Mouse (Mus musculus) layer of hippocampus, adult 11-12 months (tissue): ENCODE data around the gene Mpc2.

ENCODE experiments used
- DNase-seq: peaks from one replicate; pipeline ENCODE4 v3.0.0; 2022; ENCODE audit warnings: low spot score

The Mpc2 gene

DNA sequence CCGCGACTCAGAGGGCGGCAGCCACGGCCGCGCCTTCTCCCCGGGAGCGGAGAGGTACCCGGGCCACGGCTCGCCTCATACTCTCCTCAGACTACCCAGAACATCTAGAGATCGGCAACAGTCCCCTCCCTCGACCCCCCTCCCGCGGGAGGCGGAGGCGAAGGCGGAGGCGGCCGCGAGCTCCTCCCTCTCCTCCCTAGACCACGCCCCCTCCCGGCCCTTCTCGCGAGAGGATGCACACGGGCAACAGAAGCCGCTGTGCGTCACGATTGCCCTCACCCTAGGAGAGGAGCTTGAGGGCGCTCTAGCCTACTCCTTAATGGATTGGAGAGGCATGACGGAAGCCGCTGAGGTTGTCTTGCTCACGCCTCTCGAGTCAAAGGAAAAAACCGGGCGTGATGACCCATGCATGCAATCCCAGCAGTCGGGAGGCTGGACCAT, at the start of gene Mpc2, which contains the start of gene Dcaf6:
Gene Mpc2, plus strand, starts transcription at position 278 of the 441 bp plus-strand sequence.
Gene Dcaf6, minus strand, starts transcription at position 116 of the 441 bp plus-strand sequence.
- peak; percentile 99 for DNase-seq

DNA sequence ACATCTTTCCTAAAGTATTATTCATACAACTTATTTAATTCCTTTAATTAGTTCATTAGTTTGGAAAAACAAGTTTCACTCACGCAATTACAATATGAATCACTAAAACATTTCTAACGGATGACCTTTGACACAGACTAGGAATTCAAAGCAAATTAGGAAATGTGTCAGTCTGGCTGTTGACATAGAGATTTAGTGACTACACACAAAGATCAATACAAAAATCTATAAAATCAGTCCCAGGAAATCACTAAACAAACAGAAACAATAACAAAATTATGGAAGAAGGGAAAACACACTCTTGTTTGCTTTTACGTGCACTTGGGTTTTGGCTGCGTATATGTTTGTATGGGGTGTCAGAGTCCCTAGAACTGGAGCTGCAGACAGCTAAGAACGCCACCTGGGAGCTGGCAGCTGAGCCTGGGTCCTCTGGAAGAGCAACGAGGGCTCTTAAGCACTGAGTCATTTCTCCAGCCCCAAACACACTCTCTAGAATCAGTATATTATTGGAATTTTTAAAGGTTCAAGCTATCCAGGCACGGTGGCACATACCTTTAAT, 39.0 kb upstream of the Mpc2 start:
- no peak for DNase-seq

DNA sequence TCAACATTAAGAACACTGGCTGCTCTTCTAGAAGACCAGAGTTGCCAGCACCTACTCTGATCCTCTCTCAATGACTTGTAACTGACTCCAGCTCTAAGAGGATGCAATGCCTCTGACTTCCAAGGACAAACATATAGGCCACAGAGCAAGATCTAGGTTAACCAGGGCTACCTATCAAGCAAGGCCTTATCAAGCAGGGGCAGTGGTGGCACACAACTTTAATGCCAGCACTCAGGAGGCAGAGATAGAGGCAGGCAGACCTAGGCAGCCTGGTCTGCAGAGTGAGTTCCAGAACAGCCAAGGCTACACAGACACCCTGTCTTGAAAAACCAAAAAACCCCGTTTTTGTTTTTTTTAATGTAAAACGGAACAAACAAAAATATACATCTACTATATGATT, 34.2 kb upstream of the Mpc2 start:
- no peak for DNase-seq

DNA sequence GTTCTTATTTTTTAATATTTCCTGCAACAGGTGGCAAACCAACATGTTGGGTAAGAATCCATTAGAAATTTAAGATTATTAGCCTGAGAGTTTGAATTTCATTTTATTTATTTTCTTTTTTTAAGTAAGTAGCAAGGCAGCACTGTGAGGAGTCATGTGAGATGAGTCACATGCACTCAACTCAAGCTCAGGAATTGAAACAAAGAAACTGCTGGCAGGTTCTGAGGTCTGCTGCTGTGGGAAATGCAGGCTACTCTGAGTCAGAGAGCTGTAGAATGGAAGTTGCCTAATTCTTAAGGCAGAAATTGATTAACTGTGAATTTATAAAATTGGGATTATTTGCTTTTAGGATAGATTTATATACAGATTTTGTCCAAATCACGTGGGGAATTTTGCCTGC, 27.6 kb upstream of the Mpc2 start:
- no peak for DNase-seq

DNA sequence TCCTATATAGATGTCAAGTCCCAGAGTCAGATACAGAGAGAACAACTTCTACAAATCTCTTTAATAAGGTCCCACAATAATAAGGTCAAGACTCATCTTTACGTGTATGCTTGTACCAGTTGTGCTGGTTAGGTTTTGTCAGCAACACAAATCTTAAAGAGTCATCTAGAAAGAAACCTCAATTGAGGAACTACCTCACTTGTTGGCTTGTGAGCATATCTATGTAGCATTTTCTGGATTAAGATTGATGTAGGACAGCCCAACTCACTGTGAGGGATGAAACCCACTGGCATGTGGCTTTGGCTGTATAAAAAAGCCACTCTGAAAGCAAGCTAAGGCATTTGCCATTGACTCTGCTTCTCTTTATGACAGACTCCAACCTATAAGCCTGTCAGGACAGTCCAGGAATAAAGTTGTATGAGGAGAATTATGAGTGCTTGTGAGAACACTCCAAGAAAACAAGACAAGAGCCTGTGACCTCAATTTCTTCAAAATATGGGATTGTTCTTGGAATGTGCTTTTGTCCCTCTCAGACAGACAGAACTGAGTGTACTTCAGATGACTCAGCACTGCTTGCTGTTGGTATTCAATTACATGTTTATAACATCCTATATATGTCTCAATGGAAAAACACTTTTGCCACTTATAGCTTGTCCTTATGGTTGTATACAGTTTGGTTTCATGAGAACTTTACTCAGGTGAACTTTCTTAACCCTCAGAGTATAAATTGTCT, 22.0 kb upstream of the Mpc2 start:
- DNase-seq, result no peak

DNA sequence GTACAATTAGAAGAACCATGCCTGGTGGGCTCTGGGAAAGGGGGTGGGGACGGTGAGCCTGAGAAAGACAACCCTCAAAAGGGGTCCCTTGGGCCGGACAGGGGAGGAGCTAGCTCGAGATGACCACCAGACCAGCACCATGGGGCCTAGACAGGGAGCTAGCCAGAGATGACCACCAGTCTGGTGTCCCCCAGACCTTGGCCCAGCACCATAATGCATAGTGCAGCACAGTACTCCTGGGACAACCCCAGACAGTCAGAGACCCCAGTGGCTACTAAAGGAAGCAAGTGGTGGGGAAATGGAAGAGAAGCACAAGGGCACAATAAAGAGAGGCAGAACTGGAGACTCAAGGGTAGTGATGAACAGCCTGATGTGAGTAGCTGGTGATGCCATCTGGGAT, 19.6 kb upstream of the Mpc2 start:
- DNase-seq, result no peak

DNA sequence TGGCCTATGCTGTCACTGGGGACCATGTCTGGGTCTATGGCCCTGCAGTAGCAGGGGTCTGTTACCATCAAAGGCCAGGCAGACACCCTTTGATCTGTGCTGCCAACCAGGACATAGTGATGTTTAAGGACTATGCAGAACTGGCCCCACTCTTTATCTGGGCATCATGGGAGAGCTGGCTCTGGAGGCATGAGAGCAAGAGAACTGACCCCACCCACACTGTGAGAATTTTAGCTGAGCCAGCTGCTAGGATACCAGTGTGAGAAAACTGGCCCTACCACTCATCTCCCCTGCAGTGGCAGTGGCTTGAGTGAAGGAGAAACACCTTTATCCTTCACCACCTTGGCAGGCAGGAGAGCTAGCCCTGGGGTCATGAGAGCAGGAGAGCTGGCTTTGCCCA, 19.2 kb upstream of the Mpc2 start:
- no peak for DNase-seq

DNA sequence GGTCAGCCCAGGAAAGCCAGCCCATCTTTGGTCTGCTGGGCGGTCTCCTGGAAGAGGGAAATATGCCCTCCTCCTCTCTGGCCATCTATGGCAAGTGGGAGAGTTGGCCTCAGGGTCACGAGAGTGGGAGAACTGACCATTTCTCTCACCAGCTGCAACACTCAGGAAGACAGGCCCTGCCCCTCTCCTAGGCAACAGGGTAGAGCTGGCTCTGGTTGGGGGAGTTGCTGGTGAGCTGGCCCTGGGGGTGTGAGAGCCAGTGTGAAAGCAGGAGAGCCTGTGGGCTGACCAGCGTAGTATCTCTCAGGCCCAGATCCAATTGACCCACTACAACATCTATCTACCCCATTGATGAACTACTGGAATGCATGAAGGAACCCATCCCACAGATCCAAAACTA, 18.7 kb upstream of the Mpc2 start:
- no peak for DNase-seq

DNA sequence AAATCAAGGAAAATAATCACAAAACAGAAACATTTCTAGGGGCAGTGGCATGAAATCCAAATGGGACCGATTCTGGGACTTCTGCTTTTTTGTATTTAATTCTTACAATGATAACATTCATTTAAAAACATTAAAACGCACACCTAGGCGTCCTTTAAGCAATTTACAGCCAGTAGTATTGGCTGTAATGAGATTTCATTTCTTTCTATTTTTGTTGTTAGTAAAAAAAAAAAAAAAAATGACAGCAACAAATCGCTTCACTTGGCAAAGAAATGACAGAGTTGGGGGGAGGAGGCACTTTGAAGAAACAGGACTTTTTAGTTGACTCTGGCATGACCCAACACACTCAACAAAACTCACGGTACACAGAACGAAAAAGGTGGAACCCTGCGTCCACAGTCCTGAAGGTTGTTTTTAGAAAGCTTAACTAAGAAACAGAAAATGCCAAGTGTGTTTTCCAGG, 1.4 kb upstream of the Mpc2 start:
- no peak for DNase-seq

DNA sequence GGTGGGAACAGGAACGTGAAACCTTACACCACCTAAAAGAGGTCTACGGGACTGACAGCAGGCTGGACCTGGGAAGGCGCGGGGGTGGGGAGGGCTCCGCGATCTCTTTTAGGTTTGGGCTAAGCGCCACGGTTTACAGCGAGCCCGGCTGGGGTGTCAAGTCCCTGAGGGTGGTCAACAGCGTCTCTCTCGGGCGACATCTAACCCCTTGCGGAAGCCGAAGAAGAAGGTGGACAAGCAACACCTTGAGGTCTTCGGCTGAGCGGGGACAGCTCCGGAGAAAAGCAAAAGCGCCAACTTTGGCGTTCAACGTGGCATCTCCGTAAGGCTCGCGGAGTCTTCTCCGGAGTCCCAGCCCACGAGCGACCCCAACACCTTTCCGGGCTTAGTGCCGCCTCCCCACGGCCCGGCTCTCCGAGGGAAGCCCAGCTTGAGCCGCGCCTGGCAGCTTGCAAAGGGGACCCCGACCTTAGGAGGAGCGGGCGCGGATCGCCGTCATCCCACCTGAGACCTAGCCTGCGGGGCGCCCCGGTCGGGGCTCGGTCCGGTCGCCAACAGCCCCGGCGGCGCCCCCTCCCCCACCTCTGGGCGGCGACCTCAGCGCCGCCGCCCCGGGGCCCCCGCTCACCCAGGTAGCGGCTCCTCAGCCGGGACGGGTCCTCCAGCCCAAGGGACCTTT, 795 bp upstream of the Mpc2 start:
- peak; percentile 51 for DNase-seq

DNA sequence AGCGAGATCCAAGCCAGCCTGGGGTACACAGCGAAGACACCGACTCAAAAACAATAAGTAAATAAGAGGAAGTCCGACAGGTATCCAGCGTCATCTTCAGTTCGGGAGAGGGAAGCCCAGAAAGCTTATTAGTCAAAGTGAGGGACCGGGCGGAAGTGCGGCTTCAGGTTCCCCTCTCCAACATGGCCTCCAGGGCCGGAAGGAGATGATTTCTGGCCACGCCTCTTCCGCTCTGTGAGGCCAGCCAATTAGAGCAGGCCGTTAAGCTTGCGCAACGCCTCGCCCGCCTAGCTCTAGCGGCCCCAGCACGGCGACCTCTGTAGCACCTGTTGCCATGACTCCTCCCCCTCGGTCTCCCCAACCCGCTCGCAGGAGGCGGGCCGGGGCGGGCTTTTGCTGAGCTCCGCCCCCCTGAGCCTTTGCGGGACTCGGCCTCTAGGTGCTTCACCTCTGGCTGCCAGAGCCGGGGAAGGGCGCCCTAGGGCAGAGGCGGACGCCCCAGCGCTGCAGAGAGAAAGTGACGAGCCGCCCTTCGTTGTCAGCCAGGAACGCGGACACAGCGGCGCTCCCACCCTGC, 452 bp downstream of the Mpc2 start:
- peak; percentile 99 for DNase-seq

DNA sequence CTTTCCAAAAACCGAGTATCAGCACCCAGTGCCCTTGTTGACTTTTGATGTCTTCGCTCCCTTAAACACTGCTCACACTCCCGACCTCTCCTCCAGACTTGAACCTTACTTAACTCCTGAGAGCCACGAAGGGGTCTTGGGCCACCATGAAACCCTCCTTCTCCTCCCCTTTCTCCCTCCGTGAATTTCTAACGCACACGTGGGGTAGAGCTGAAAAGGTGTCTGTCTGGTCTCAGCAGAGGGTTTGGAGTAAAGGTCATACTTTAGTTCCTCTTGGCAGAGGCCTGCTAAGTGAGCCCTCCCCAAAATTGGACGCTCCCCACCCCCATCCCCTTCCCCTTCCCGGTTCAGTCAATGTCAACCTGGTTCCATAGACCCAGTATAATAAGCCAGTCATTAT, 1.2 kb downstream of the Mpc2 start:
- no peak for DNase-seq

DNA sequence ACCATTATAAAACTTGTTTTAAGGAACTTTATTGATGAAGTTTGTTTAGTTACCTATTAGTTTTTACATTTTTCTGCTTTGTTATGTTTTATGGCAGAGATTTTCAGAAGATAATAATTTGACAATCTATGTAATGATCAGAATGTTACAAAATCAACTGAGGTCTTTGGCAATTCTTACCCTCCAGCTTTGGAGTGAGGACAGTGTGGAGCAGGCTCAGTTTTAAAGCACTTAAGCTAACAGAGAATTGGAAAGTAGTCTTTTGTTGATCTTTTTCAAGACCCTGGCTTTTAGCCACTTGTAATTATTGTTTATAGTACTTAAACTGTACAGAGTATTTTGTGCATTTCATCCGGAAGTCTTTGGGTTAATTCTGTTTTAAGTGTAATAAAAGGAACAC, 2.4 kb downstream of the Mpc2 start:
- no peak for DNase-seq

DNA sequence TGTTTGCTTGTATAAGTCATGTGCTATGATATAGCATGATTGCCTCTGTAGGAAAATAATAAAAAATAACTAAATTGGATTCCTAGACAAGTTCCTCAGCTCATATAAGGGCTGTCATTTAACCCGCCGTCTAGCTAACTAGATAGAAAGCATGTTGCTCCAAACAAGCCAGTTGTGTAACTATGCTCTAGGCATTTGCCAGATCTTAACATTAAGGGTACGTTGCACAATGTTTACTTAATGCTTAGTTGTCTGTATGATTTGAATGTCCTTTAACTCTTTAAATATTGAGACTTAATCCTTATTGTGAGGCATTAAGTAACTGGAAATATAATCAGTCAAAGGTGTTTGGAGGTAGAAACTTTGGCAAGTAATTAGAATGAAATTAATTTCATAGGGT, 4.1 kb downstream of the Mpc2 start:
- no peak for DNase-seq

DNA sequence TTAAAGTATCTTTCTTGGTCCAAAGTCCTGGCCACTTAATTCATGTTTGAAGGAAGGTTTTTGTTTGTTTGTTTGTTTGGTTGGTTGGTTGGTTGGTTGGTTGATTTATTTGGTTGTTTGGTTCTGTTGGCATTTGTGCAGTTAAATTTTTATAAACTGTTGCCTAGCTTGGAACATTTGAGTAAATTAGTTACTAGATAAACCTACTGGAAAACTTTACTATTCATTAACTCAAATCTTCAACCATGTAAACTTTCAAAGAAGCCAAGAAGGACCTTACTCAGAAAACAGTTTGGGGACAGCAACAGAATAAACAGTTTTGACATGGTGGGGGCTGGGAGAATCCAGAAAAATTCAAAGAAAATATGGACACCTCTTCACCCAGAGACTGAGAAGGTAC, 8.5 kb downstream of the Mpc2 start:
- DNase-seq, result no peak

DNA sequence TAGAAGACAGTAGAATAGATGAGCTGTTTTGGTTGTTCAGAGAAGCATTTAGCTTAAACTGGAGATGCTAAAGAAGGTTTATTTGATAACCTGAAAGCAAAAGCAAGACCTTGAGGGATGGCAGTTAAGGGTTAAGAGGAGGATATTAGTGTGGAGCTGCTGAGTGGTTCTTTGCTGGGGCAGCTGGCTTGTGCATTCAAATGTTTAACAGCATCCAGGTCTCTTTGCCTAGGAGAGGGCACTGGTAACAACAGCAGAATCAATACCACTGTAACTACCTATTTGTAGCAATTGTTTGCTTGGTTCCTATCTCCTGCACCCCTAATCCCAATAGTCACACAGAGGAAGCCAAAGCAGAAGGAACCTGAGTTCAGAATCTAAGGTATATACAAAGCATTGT, 9.3 kb downstream of the Mpc2 start:
- no peak for DNase-seq

DNA sequence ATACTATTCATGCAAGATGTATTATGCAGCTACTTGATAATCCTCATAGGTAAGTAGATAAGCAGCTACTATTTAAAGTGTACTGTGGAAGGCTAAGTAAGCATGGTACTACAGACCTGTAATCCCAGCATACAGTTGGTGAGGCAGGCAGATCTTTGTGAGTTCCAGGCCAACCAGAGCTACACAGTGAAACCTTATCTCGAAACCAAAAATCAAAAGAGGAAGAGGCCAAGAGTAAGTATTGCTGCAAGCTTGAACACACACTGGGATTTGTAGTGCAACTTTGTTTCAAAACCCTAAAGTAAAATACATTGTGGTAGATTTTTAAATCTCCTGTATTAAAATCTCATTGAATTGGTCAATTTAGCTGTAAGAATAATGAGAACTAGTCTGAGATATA, 11.1 kb downstream of the Mpc2 start:
- no peak for DNase-seq

DNA sequence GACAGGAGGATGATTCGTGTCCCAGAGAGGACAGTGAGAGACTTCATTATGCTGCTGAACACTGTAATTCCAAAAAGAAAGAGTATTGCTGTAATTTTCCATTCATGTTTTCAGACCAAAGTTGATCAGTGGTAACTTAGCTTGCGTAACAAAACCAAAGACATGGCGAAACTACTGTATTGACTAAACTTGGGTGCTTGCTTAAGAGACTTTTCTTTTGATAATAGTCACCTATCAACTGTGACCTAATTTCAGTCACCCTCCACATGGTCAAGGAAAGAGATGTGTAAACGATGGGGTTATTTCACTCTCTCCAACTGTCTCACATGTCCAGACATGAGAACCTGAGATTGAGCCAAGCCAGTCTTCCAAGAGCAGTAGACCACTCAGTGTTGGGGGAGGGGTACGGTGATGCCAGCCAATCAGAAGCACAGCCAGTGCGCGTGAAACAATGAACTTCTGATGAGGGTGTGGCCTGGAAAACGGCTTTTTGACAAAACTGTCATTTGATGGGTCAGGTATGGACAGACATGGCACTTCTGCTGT, 24.3 kb downstream of the Mpc2 start, which contains the start of gene Adcy10:
Gene Adcy10, plus strand, starts transcription at position 496 of the 546 bp plus-strand sequence.
- no peak for DNase-seq

DNA sequence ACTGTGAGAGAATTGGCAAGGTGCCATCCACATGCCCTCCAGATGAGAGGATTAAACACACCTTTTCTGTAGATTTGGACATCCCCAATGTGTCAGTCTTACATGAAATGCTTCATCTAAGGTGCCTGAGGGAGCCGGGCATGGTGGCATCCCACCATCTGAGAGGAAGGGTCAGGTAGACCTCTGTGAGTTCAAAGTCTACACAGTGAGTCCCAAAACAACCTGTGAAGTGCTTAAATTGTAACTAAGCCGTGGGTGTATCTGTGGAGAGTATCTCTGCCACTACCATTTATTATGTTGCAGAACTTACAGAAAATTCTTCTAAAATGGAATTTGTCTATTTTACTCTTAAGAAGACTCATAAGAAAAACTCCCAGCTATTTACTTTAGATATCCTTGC, 25.7 kb downstream of the Mpc2 start:
- no peak for DNase-seq

DNA sequence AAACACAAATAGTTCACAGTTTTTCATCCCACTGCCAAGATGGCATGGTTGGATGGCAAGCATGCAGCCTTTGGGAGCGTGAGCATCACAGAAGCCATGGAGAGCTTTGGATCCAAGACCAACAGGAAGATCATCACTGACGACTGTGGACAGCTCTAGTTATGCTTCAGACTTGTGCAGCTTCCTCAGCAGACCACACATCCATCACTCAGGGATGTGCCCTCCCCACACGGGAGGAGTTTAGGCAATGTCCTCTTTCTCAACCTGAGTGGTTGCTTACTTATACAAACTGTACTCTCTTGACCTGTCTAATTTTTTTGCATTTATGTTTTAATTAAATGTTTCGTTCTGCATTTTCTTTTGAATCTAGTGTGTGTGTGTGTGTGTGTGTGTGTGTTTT, 28.8 kb downstream of the Mpc2 start:
- DNase-seq, result no peak

DNA sequence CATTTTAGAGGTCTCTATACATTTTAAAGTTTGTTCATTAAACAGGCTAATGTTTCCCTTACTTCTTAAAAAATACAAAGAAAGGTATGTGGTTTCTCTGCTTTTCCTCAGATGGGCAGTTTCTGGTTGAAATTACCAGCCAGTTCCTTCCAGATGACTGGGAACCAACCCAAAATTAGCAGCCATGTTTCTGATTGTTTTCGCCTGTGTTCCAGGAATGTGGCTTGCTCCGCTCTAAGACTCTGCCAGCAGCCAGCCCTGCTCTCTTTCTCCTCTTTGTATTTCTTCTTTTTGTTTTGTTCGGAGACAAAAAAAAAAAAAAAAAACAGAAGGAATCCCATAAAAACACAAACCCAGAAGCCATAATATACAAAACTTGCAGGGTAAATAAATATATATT, 38.4 kb downstream of the Mpc2 start:
- no peak for DNase-seq

DNA sequence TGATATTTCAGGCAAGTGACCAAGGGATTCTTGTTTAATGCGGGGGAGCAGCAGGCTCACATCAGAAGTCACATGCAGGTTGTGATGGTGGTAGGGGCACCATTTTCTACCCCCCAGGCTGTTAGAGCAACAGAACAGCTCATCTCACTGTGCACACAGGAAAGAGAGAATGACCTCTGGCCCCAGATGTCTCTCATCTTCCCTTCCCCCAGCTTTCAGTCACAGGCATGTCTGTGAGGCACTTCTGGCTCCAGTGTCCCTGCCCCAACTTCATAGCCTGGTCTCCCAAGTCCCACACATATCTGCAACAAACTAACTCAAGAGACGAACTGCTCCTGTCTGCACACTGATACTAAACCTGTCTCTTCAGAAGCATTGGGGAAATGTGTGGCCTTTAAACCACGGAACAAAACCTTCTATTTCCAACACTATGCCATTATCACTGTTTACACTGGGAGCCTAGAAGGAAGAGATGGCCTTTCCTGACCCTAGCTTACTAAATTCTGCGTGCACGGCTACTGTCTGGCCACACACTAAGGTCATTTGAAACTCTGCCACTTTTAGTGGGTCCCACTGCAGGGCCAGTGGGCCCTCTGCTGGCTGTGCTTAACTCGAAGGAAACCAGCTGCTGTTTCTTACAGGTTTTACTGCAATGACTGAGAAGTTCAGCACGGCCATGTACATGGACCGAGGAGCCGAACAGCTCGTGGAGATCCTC, 43.0 kb downstream of the Mpc2 start:
- no peak for DNase-seq
